Mouse (Mus musculus): ENCODE results near the gene Art3. TPM values are rescaled to one million over a fixed set of nuclear protein-coding genes. Genes with fewer than 3 reads are reported as not detected.
A peak's percentile ranks its signal among the peaks of the same experiment; 100 is the strongest.

Gene Art3
- polyA plus RNA-seq, 1 experiment from 2014 or later: 1.2 TPM

GRCm38 (mm10) chr5:92413271-92413981, 81.8 kb downstream of the Art3 start:
- Histone ChIP-seq H3K27me3 (ENCODE audit: poor library complexity, severe bottlenecking) (no peaks in the 10 kb centered on the region), H3K27ac (no peak overlapping the region), H3K4me1 (peaks cover 7% of the 10 kb centered on the region), H3K9me3 (no peaks in the 10 kb centered on the region), H3K4me3 (no peak overlapping the region), H3K36me3 (replicated peaks) (peaks cover 50% of the 10 kb centered on the region)
- WGBS: 87% methylated on average over 11 of the region's 11 CpGs
- no peak for DNase-seq (ENCODE audit: extremely low spot score, low spot score)

GRCm38 (mm10) chr5:92413982-92414375, 82.4 kb downstream of the Art3 start:
- Histone ChIP-seq H3K36me3 (replicated peaks) (peaks cover 55% of the 10 kb centered on the region), H3K27ac (no peak overlapping the region), H3K9me3 (no peaks in the 10 kb centered on the region), H3K4me3 (no peak overlapping the region), H3K27me3 (ENCODE audit: poor library complexity, severe bottlenecking) (no peaks in the 10 kb centered on the region), H3K4me1 (peaks cover 7% of the 10 kb centered on the region)
- DNase-seq (ENCODE audit: extremely low spot score, low spot score): no peak
- 91% methylated on average over 8 of the region's 8 CpGs for WGBS

- H3K36me3 ChIP-seq (replicated peaks): peaks cover 100% of the 10 kb centered on the region
- 95% methylated on average over 11 of the region's 11 CpGs for WGBS
These were observed 92.5 kb downstream of the Art3 start for GRCm38 (mm10) chr5:92424126-92424525.

GRCm38 (mm10) chr5:92430723-92431122, 99.1 kb downstream of the Art3 start:
- no peak for DNase-seq (ENCODE audit: extremely low spot score, low spot score)
- H3K9me3 ChIP-seq: peaks cover 4% of the 10 kb centered on the region; the same call in 1 of the 2 replicates
- no peaks in the 10 kb centered on the region for H3K27me3 ChIP-seq (ENCODE audit: poor library complexity, severe bottlenecking)
- peaks cover 48% of the 10 kb centered on the region for H3K36me3 ChIP-seq (replicated peaks)
- peaks cover 19% of the 10 kb centered on the region for H3K4me1 ChIP-seq
- WGBS: 92% methylated on average over 5 of the region's 5 CpGs
- no peak overlapping the region for H3K27ac ChIP-seq
- no peak overlapping the region for H3K4me3 ChIP-seq

More at GRCm38 (mm10) chr5:92424126-92424525, 92.5 kb downstream of the Art3 start:
- no peaks in the 10 kb centered on the region for H3K27me3 ChIP-seq (ENCODE audit: poor library complexity, severe bottlenecking)
- no peaks in the 10 kb centered on the region for H3K4me1 ChIP-seq
- no peak overlapping the region for H3K27ac ChIP-seq
- H3K9me3 ChIP-seq: peaks cover 4% of the 10 kb centered on the region; the same call in 1 of the 2 replicates
- H3K4me3 ChIP-seq: no peak overlapping the region
- no peak for DNase-seq (ENCODE audit: extremely low spot score, low spot score)

GRCm38 (mm10) chr5:92431611-92432010, 100.0 kb downstream of the Art3 start:
- Histone ChIP-seq H3K4me1 (peaks cover 19% of the 10 kb centered on the region), H3K4me3 (no peak overlapping the region), H3K27ac (no peak overlapping the region), H3K36me3 (replicated peaks) (peaks cover 39% of the 10 kb centered on the region), H3K27me3 (ENCODE audit: poor library complexity, severe bottlenecking) (no peaks in the 10 kb centered on the region), H3K9me3 (peaks cover 3% of the 10 kb centered on the region; the same call in 1 of the 2 replicates)
- no peak for DNase-seq (ENCODE audit: extremely low spot score, low spot score)
- WGBS: 92% methylated on average over 7 of the region's 7 CpGs

GRCm38 (mm10) chr5:92434070-92434469, 102.4 kb downstream of the Art3 start:
- peak overlapping the region; percentile 97 for H3K4me3 ChIP-seq
- H3K4me1 ChIP-seq: peaks cover 19% of the 10 kb centered on the region
- H3K9me3 ChIP-seq: no peaks in the 10 kb centered on the region
- H3K36me3 ChIP-seq (replicated peaks): peaks cover 15% of the 10 kb centered on the region
- no peaks in the 10 kb centered on the region for H3K27me3 ChIP-seq (ENCODE audit: poor library complexity, severe bottlenecking)
- H3K27ac ChIP-seq: peak overlapping the region; percentile 98
- no peak for DNase-seq (ENCODE audit: extremely low spot score, low spot score)
- WGBS: under 1% methylated on average over 12 of the region's 12 CpGs

GRCm38 (mm10) chr5:92434571-92434985, 103.0 kb downstream of the Art3 start:
- WGBS: under 1% methylated on average over 38 of the region's 39 CpGs
- Histone ChIP-seq H3K27me3 (ENCODE audit: poor library complexity, severe bottlenecking) (no peaks in the 10 kb centered on the region), H3K27ac (peak overlapping the region; percentile 98), H3K36me3 (replicated peaks) (peaks cover 10% of the 10 kb centered on the region), H3K9me3 (no peaks in the 10 kb centered on the region), H3K4me3 (peak overlapping the region; percentile 97), H3K4me1 (peaks cover 19% of the 10 kb centered on the region)
- DNase-seq (ENCODE audit: extremely low spot score, low spot score): no peak

GRCm38 (mm10) chr5:92435025-92435584, 103.5 kb downstream of the Art3 start, which contains the start of gene Nup54:
Gene Nup54 (minus strand): TSS chr5:92435219.
- Histone ChIP-seq H3K36me3 (replicated peaks) (peaks cover 8% of the 10 kb centered on the region), H3K27ac (peak within 1 kb of the TSS; percentile 98), H3K4me1 (peaks cover 19% of the 10 kb centered on the region), H3K9me3 (no peaks in the 10 kb centered on the region), H3K27me3 (ENCODE audit: poor library complexity, severe bottlenecking) (no peaks in the 10 kb centered on the region), H3K4me3 (peak within 1 kb of the TSS; percentile 97)
- peak; percentile 97 for DNase-seq (ENCODE audit: extremely low spot score, low spot score)
- under 1% methylated on average over 34 of the region's 34 CpGs for WGBS

GRCm38 (mm10) chr5:92438540-92438939, 106.9 kb downstream of the Art3 start:
- DNase-seq (ENCODE audit: extremely low spot score, low spot score): no peak
- Histone ChIP-seq H3K4me1 (peaks cover 9% of the 10 kb centered on the region), H3K27ac (no peak overlapping the region), H3K4me3 (no peak overlapping the region), H3K36me3 (replicated peaks) (0 out of 2 replicates have a peak, but pooled peaks cover under 1% of the 10 kb centered on the region), H3K27me3 (ENCODE audit: poor library complexity, severe bottlenecking) (no peaks in the 10 kb centered on the region), H3K9me3 (no peaks in the 10 kb centered on the region)
- WGBS: 94% methylated on average over 8 of the region's 8 CpGs

- no peak for DNase-seq (ENCODE audit: extremely low spot score, low spot score)
- H3K27ac ChIP-seq: no peak overlapping the region
- H3K9me3 ChIP-seq: no peaks in the 10 kb centered on the region
- H3K4me1 ChIP-seq: no peaks in the 10 kb centered on the region
- H3K36me3 ChIP-seq (replicated peaks): peaks cover 19% of the 10 kb centered on the region
- no peaks in the 10 kb centered on the region for H3K27me3 ChIP-seq (ENCODE audit: poor library complexity, severe bottlenecking)
- WGBS: 87% methylated on average over 5 of the region's 5 CpGs
- H3K4me3 ChIP-seq: no peak overlapping the region
These were observed 109.9 kb downstream of the Art3 start for GRCm38 (mm10) chr5:92441494-92441893.

- H3K36me3 ChIP-seq (replicated peaks): peaks cover 33% of the 10 kb centered on the region
- DNase-seq (ENCODE audit: extremely low spot score, low spot score): no peak
- 84% methylated on average over 7 of the region's 7 CpGs for WGBS
These were observed 111.3 kb downstream of the Art3 start for GRCm38 (mm10) chr5:92442914-92443313.

GRCm38 (mm10) chr5:92445016-92445415, 113.4 kb downstream of the Art3 start:
- WGBS: 91% methylated on average over 2 of the region's 2 CpGs
- Histone ChIP-seq H3K4me3 (no peak overlapping the region), H3K36me3 (replicated peaks) (peaks cover 54% of the 10 kb centered on the region), H3K27me3 (ENCODE audit: poor library complexity, severe bottlenecking) (no peaks in the 10 kb centered on the region), H3K4me1 (no peaks in the 10 kb centered on the region), H3K27ac (no peak overlapping the region), H3K9me3 (no peaks in the 10 kb centered on the region)
- DNase-seq (ENCODE audit: extremely low spot score, low spot score): no peak

More at GRCm38 (mm10) chr5:92442914-92443313, 111.3 kb downstream of the Art3 start:
- no peaks in the 10 kb centered on the region for H3K4me1 ChIP-seq
- no peaks in the 10 kb centered on the region for H3K9me3 ChIP-seq
- H3K27ac ChIP-seq: no peak overlapping the region
- no peak overlapping the region for H3K4me3 ChIP-seq
- H3K27me3 ChIP-seq (ENCODE audit: poor library complexity, severe bottlenecking): no peaks in the 10 kb centered on the region

- H3K4me3 ChIP-seq: no peak overlapping the region
- no peak for DNase-seq (ENCODE audit: extremely low spot score, low spot score)
- H3K27ac ChIP-seq: no peak overlapping the region
- H3K4me1 ChIP-seq: no peaks in the 10 kb centered on the region
- no peaks in the 10 kb centered on the region for H3K9me3 ChIP-seq
- H3K27me3 ChIP-seq (ENCODE audit: poor library complexity, severe bottlenecking): no peaks in the 10 kb centered on the region
- 91% methylated on average over 5 of the region's 5 CpGs for WGBS
- peaks cover 70% of the 10 kb centered on the region for H3K36me3 ChIP-seq (replicated peaks)
These were observed 115.1 kb downstream of the Art3 start for GRCm38 (mm10) chr5:92446736-92447135.
